Mouse (Mus musculus) adipose tissue, adult 10 weeks (tissue): Measurements from ENCODE around the gene Olfr201. TPM values are rescaled to one million over a fixed set of nuclear protein-coding genes. Genes with fewer than 3 reads are reported as not detected.

Source experiments
- polyA plus RNA-seq: library from polyadenylated mRNA; stranded (reverse); fragments of 350-450 nt; fragmentation: Illumina TruSeq; extraction: RNeasy Lipid Tissue Mini Kit (QIAGEN cat#74804); gene quantifications from one replicate; pipeline ENCODE4 v1.2.3, GENCODE M21; 2014; ENCODE audit warnings: low read depth, low replicate concordance

Olfr201 gene
- not detected for polyA plus RNA-seq

DNA sequence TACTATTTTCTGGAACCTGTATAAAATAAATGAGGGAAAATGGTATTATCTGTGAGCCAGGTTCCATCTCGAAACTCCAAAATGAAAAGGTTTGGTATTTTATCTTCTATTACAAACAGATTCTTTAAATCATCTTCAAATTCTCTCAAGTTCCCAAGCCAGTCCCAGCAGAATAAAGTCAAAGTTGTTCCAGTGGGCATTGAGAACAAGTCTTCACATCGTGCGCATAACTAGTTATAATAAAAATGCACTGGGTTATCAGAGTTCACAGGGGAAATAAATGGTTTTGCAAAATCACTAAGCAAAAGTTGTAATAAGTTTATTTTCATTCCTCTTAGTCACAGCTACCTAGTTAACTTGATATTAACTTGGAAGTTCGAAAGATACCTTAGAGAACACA is at the start of gene Olfr201:
Gene Olfr201 (minus strand): TSS at position 101 of the 400 bp plus-strand sequence.

GRCm38 (mm10) chr16:59318148-59318547 is 45.7 kb upstream of the Olfr201 start, which contains the start of gene Olfr204:
Gene Olfr204 (minus strand): TSS chr16:59318248.

DNA sequence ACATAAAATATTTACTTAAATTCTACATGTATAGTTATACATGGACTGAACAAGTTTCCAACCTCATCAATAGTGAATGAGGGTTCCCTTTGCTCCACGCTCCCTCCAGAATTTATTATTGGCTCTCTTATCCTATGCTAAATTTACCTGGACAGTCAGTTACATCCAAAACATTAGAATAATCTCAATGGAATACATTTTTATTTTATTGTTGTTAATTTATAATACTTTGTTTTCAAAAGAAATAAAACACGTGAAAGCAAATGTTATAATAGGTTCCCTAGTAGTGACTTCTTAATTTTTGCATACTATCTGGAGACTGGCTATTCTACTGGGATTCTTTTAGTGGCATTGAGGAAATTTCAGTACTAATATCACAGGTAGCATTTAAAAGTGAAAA is 26.1 kb upstream of the Olfr201 start, which contains the start of gene Olfr203:
Gene Olfr203 (plus strand): TSS at position 301 of the 400 bp plus-strand sequence.

DNA sequence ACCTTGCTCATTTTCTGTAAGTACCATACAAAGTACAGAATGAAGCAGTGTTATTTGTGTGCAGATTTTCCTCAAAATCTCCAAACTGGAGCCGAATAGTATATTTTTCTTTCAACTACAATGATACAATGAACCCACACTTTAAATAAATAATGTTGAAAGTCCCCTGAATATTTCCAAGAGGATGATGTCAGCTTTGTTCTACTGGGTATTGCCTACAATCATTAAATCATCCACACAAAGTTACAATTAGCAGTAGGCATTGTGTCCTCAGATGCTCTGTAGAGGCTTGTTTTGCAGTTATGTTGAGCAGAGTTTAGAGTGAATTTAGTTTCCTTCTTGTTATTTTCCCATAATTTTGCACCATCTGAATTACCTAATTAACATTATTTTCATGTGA is 14.3 kb upstream of the Olfr201 start, which contains the start of gene Olfr202:
Gene Olfr202 (minus strand): TSS at position 101 of the 400 bp plus-strand sequence.

DNA sequence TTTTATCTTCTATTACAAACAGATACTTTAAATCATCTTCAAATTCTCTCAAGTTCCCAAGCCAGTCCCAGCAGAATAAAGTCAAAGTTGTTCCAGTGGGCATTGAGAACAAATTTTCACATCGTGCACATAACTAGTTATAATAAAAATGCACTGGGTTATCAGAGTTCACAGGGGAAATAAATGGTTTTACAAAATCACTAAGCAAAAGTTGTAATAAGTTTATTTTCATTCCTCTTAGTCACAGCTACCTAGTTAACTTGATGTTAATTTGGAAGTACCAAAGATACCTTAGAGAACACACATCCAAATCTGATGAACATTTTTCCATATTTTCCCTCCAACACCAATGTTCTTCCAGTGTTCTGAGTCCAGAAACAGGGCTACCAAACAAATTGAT is 52.8 kb downstream of the Olfr201 start, which contains the start of gene Olfr199:
Gene Olfr199 (minus strand): TSS at position 101 of the 400 bp plus-strand sequence.

Other genes starting within 250 kb of the Olfr201 start
- not detected for gene Olfr186, start 242.3 kb downstream of the Olfr201 start, polyA plus RNA-seq
- gene Olfr187, start 232.9 kb downstream of the Olfr201 start, polyA plus RNA-seq = not detected
- not detected for gene Olfr190, start 194.6 kb downstream of the Olfr201 start, polyA plus RNA-seq
- not detected for gene Olfr191, start 182.8 kb downstream of the Olfr201 start, polyA plus RNA-seq
- not detected for gene Olfr193, start 160.8 kb downstream of the Olfr201 start, polyA plus RNA-seq
- not detected for gene Olfr194, start 151.6 kb downstream of the Olfr201 start, polyA plus RNA-seq
- not detected for gene Olfr195, start 125.6 kb downstream of the Olfr201 start, polyA plus RNA-seq
- gene Olfr196, start 102.2 kb downstream of the Olfr201 start, polyA plus RNA-seq = not detected
- not detected for gene Olfr198, start 69.1 kb downstream of the Olfr201 start, polyA plus RNA-seq
- not detected for gene Olfr199, start 52.9 kb downstream of the Olfr201 start, polyA plus RNA-seq
- not detected for gene Olfr202, start 14.2 kb upstream of the Olfr201 start, polyA plus RNA-seq
- gene Olfr203, start 26.2 kb upstream of the Olfr201 start, polyA plus RNA-seq = not detected
- not detected for gene Olfr204, start 45.6 kb upstream of the Olfr201 start, polyA plus RNA-seq
- gene Olfr205, start 58.5 kb upstream of the Olfr201 start, polyA plus RNA-seq = not detected
- not detected for gene Olfr206, start 76.6 kb upstream of the Olfr201 start, polyA plus RNA-seq
- not detected for gene Olfr209, start 91.4 kb upstream of the Olfr201 start, polyA plus RNA-seq
- gene Gabrr3, start 134.7 kb upstream of the Olfr201 start, polyA plus RNA-seq = not detected
- gene Riox2, start 199.1 kb upstream of the Olfr201 start, polyA plus RNA-seq = 16.7 TPM